Mouse (Mus musculus): ENCODE data around the gene Gm11096.

DNA sequence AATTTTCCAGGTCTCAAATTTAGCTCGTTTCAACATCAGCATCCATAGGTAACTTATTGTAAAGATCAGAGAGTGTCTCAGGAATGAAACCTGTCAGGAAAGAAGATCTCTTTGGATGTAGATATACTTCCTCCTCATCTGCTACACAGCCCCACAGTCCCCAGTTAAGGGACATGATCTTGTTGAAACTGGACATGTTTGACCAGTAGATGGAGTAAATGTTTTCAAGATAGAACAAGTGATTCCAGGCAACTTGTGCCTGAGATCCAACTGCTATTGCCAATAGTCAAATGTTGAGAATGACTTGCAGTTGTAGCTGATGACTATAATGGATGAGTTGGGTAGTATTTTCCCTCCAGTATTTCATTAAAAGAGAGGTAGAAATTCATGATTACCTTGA lies 35.9 kb downstream of the Gm11096 start:
- TF ChIP-seq GATA1 (IDR thresholded peaks at IDR 0.05; ENCODE audit: borderline replicate concordance, low read length), result no peak
- TF ChIP-seq FLI1 (IDR thresholded peaks at IDR 0.05; ENCODE audit: low read length), result no peak
